Mouse (Mus musculus) left cerebral cortex, postnatal 10 days (tissue): ENCODE measurements at regions not wholly inside any gene's neighbourhood (a gene's known extent, or its start where the extent isn't known, plus 50 kb on each side); places are given as distances from the start of the nearest gene placed in this dataset.

ENCODE experiments used
- DNase-seq, 2 experiments: peaks; one replicate each; pipeline ENCODE4 v3.0.0; 2021 to 2022; ENCODE audit warnings: low spot score in 2 of 2, mixed read lengths in 1 of 2; ENCODE audit errors: extremely low spot score in 1 of 2
- intact Hi-C: fragments of 180-260 bp; cut with DNase I; formaldehyde crosslinking; loops from one replicate; pipeline ENCODE4 v1.15.1; 2025

GRCm38 (mm10) chr7:68686396-68687139 is 62.5 kb downstream of the Arrdc4 start:
- intact Hi-C loops, result no loop called here
- DNase-seq, result no peak

- no peak for DNase-seq
- intact Hi-C loops, result no loop called here
Measured at GRCm38 (mm10) chr7:68682929-68683643, 66.0 kb downstream of the Arrdc4 start.

- DNase-seq, result no peak
Measured at GRCm38 (mm10) chr7:68682318-68682728, 66.7 kb downstream of the Arrdc4 start.

GRCm38 (mm10) chr7:68679770-68680169 is 69.3 kb downstream of the Arrdc4 start:
- no peak for DNase-seq
- intact Hi-C loops, result no loop called here

More at GRCm38 (mm10) chr7:68682318-68682728, 66.7 kb downstream of the Arrdc4 start:
- intact Hi-C loops, result no loop called here

GRCm38 (mm10) chr7:68667790-68668732 is 81.0 kb downstream of the Arrdc4 start:
- no peak for DNase-seq
- intact Hi-C loops, result no loop called here

GRCm38 (mm10) chr7:68667215-68667614 is 81.8 kb downstream of the Arrdc4 start:
- peak in 1 of 2 experiments; percentile 35 for DNase-seq
- intact Hi-C loops, result no loop called here

- intact Hi-C loops, result no loop called here
- DNase-seq, result no peak
Measured at GRCm38 (mm10) chr7:68656354-68656753, 92.7 kb downstream of the Arrdc4 start.

GRCm38 (mm10) chr7:68653534-68653933 is 95.5 kb downstream of the Arrdc4 start:
- intact Hi-C loops, result loop anchor here (5.0 kb wide), 1 partner anchor 169 kb away; no protein-coding TSS in a partner anchor
- DNase-seq, result no peak

GRCm38 (mm10) chr7:68651418-68651817 is 97.6 kb downstream of the Arrdc4 start:
- intact Hi-C loops, result loop anchor here (5.0 kb wide), 1 partner anchor 171 kb away; no protein-coding TSS in a partner anchor
- no peak for DNase-seq

GRCm38 (mm10) chr7:68637556-68638215 is 111.4 kb downstream of the Arrdc4 start:
- DNase-seq, result no peak
- intact Hi-C loops, result no loop called here

- DNase-seq, result no peak
- intact Hi-C loops, result no loop called here
Measured at GRCm38 (mm10) chr7:68621080-68621479, 128.0 kb downstream of the Arrdc4 start.

GRCm38 (mm10) chr7:68610499-68610898 is 138.5 kb downstream of the Arrdc4 start:
- intact Hi-C loops, result no loop called here

GRCm38 (mm10) chr7:68607170-68607569 is 141.9 kb downstream of the Arrdc4 start:
- DNase-seq, result no peak
- intact Hi-C loops, result no loop called here

More at GRCm38 (mm10) chr7:68610499-68610898, 138.5 kb downstream of the Arrdc4 start:
- no peak for DNase-seq

- intact Hi-C loops, result no loop called here
Measured at GRCm38 (mm10) chr7:68606278-68606677, 142.8 kb downstream of the Arrdc4 start.

GRCm38 (mm10) chr7:68603711-68604110 is 145.3 kb downstream of the Arrdc4 start:
- intact Hi-C loops, result no loop called here
- DNase-seq, result no peak

More at GRCm38 (mm10) chr7:68606278-68606677, 142.8 kb downstream of the Arrdc4 start:
- no peak for DNase-seq

GRCm38 (mm10) chr7:68602003-68602402 is 147.0 kb downstream of the Arrdc4 start:
- intact Hi-C loops, result no loop called here
- DNase-seq, result no peak

- DNase-seq, result no peak
- intact Hi-C loops, result no loop called here
Measured at GRCm38 (mm10) chr7:68594017-68594386, 155.0 kb downstream of the Arrdc4 start.

- intact Hi-C loops, result no loop called here
- no peak for DNase-seq
Measured at GRCm38 (mm10) chr7:68593344-68594016, 155.6 kb downstream of the Arrdc4 start.
